Mouse (Mus musculus) olfactory bulb, adult 2 months (tissue): ENCODE measurements at regions not wholly inside any gene's neighbourhood (a gene's known extent, or its start where the extent isn't known, plus 50 kb on each side); places are given as distances from the start of the nearest gene placed in this dataset.

Source experiments
- CTCF ChIP-seq: fragments of 200-500 bp; IDR thresholded peaks from 2 replicates; pipeline ENCODE4 v1.5.1; 2012; ENCODE audit warnings: low read depth, mild to moderate bottlenecking, low read length, moderate library complexity; ENCODE audit not compliant: insufficient read depth
- POLR2A ChIP-seq: fragments of 200-500 bp; IDR thresholded peaks from 2 replicates; pipeline ENCODE4 v1.6.1; 2012; ENCODE audit warnings: mild to moderate bottlenecking, low read depth, low read length, moderate library complexity; ENCODE audit not compliant: insufficient read depth

DNA sequence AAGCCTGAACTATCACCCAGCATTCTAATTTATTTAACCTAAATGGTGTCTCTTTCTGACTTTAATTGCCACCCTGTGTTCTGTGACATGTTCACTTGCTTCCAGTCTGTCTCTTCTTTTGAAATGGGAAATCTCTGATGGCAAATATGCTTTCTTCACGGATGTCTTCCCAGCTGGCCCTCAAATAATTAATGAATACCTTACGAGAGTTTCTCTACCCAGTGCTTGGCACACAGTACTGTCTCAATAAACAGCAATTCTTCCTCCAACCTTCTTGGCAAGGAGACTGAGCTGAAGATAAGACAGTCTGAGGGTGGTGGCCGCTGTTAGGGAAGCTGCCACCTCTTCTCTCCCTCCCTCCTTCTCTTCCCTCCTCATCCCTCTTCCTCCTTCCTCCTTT lies 252.5 kb downstream of the Abcc12 start:
- TF ChIP-seq CTCF (no peak), POLR2A (no peak)
